Mouse (Mus musculus) heart, adult 10 weeks (tissue): ENCODE measurements around the gene Cep295. TPM values are rescaled to one million over a fixed set of nuclear protein-coding genes. Genes with fewer than 3 reads are reported as not detected.

Experiments used
- polyA plus RNA-seq: library from polyadenylated mRNA; stranded (reverse); fragments of 350-450 nt; fragmentation: Illumina TruSeq; extraction: RNeasy Lipid Tissue Mini Kit (QIAGEN cat#74804); gene quantifications from one replicate; pipeline ENCODE4 v1.2.3, GENCODE M21; 2014; ENCODE audit warnings: low read depth, low replicate concordance

The Cep295 gene
- 7.2 TPM for polyA plus RNA-seq

DNA sequence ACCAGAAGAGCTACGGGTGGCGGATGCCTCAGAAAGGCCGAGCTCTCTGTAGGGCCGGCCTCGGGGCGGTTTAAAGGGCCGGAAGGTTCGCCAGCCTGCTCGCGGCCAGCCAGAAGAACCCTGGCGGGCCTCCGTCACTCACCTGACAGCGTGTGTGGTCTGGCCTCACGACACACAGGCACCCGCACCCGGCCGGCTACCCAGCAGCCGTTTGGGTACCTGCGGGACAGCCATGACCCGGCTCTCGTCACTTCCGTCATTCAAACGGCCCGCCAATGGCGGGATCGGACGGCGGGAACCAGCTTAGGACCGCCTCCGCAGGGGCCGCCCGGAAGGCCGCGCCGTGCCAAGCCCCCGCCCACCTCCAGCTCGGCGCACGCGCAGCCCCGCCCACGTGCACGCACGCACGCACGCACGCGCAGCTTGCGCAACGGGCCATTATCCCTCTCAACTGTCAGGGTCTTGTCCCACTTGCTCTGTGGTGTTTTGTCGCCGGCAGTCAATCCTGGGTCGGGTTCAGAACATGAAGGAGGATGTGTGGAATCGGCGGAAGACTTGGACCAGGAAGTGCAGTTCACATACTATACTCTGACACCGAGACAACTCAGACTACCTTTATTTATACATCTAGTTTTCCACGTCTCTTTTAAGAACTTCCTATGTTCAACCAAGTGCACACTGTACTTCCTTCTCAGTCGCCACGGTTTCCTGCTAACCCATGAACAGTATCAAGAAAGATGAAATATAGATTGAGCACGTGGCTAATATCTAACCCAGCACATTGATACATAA lies at the start of gene Cep295:
Cep295 (minus strand) TSS at position 305 of the 792 bp plus-strand sequence.

DNA sequence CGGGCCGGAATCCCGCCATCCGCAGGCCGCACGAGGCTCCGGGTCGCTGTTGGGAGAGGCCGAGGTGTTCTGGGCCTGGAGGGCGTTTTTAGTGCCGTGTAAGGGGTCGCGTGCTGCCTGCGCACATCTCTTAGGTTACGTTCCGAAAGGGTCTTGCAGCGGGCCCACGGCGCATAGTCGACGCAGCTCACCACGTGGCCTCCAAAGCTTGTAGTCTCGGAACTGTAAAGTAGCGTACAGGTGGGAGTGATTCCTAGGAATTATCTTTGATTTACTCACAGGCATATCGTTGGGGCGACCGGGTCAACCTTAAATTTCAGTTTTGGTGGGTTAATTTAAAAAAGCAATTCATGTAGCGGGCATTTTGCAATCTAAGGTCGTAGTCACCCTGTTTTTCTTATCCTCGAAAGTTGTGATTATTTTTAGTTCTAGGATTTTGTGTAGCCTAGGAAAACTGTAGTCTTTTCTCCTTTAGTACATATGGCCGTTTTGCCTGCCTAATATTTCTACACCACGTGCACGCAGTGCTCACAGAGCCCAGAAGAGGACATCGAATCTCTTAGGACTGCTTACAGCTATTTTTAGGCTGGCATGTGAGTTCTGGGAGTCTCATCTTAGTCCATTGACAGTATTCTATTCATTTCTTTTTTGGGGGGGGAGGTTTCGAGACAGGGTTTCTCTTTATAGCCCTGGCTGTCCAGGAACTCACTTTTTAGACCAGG lies 51.0 kb downstream of the Cep295 start, which contains the start of gene 4931406C07Rik:
4931406C07Rik (minus strand) TSS at position 51 of the 722 bp plus-strand sequence.

DNA sequence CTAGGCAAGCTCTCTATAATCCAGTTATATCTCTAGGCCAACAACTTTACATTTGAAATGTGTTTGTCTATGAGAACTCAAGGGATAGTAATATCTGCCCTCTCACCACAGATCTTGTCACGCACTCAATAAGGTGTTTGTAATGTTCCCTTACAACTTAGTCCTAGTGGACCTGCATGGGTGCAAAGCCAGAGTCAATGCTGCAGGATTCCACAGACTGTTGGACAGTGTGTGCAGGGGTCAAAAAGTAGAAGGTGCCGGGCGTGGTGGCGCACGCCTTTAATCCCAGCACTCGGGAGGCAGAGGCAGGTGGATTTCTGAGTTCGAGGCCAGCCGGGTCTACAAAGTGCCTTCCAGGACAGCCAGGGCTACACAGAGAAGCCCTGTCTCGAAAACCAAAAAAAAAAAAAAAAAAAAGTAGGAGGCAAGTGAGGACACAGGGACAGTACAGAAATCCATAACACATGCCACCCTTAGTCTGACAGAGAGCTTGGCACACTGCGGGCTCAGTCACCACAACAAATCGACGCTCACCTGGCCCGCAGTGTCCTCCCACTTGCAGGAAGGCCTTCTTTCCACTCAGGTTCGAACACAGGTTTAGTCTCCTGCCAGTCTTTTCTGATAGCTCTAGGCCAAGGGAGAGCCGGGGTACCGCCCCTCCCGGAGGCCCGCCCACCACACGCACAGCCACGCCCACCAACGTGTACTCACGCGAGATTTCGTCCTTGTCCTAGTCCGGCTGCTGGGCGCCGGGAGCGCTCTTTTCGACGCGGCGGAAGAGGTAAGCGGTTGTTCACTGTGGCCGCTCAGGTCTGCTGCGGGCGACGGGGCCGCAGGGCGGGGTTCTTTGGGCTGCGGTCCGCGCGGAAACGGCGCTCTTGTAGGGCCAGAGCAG lies 51.8 kb downstream of the Cep295 start, which contains the start of gene Taf1d:
Taf1d (plus strand) TSS at position 712 of the 895 bp plus-strand sequence.

DNA sequence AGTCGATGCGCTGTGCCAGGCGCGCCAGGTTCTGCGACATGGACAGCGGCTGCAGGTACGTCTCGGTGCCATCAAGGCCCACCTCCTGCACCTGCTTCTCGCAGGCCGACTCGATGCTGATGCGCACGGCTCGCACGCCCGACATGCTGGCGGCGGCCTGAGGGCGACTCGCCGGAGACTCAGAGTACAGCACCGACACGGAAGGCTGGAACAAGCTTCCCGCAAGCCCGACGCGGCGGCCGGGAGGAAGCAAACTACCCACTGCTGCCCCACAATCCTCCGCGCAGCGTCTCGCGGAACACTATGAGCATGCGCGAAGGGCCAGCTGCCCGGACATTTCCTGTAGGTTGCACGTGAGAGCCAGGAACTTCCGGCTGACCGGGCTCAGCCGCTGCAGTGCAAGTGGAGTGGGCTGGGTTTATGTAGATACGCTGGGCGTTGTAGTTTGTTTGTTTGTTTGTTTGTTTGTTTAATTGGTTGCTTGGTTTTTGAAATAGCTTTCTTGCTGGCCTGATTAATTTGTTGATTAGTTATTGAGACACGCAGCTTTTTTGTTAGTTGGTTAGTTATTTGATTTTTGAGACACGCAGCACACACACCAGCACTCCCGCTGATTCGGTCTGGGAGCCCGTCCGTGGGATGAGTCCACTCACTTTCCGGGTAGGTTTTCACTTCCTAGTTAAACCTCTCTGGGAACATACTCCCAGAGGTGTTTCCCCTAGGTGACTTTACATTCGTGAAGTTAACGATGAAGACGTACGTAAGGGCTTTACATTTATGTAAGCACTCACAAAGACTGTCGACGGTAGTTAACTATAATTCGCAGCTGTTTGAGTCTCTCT lies 77.7 kb downstream of the Cep295 start, which contains the start of gene Med17:
Med17 (minus strand) TSS at position 283 of the 842 bp plus-strand sequence.

Other genes with a start within 250 kb of the Cep295 start
- gene Hephl1, start 245.7 kb downstream of the Cep295 start, polyA plus RNA-seq, result 0.08 TPM
- gene Vstm5, start 118.7 kb downstream of the Cep295 start, polyA plus RNA-seq, result 0.37 TPM
- gene Med17, start 77.9 kb downstream of the Cep295 start, polyA plus RNA-seq, result 13.2 TPM
- 16.1 TPM for gene Taf1d, start 51.6 kb downstream of the Cep295 start, polyA plus RNA-seq
- 9.8 TPM for gene 4931406C07Rik, start 51.3 kb downstream of the Cep295 start, polyA plus RNA-seq
- 25.9 TPM for gene Smco4, start 135.6 kb upstream of the Cep295 start, polyA plus RNA-seq